Mouse (Mus musculus): ENCODE data around the gene Retreg1. TPM values are rescaled to one million over a fixed set of nuclear protein-coding genes. Genes with fewer than 3 reads are reported as not detected.
A peak's percentile ranks its signal among the peaks of the same experiment; 100 is the strongest.

Retreg1 gene
- polyA plus RNA-seq, 1 experiment from 2014 or later = 5.6 TPM

DNA sequence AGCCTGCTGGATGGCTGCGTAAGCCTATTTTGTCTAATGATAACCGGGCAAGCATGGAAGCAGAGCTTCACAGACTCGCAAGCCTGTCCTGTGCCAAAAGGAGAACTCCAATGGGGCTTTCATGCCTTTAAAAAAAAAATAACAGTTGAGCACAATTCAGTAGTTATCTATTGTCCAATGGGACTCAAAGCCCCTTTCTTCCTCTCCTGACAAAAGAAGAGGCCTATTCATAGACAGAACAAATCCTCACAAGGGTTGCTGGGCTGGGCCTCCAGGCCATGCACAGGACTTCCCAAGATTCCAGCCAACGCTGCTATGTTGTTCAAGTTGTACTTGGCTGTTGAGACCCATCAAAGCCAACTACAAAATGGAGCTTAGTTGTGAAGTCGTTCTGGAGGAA is 56.0 kb downstream of the Retreg1 start:
- no peak for DNase-seq (ENCODE audit: low spot score)
- no peaks in the 10 kb centered on the region for H3K27me3 ChIP-seq (ENCODE audit: control insufficient read depth, insufficient read depth, low read length)

DNA sequence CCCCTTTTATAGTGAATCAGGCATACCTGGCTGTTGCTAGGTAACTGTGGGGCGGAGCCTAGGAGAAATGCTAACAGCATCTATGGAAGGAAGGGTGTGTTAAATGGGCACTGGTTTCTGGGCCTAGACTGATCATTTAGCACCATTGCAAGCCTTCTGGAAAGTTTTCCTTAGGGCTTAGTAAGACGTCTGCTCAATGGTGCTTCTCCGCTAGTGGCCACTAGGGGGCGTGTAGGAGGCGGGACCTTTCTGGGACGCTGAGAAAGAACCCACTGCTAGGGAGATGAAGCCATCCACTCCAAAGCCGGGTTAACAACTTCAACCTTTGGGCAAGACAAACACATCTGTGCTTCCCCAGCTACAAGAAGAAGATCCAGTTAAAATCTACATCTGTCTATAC is 57.6 kb downstream of the Retreg1 start:
- ATAC-seq (ENCODE audit: insufficient read depth, low FRiP score, low TSS enrichment) (no peak), DNase-seq (ENCODE audit: low spot score) (peak; percentile 58)
- Histone ChIP-seq H3K9me3 (ENCODE audit: control insufficient read depth, low read length) (no peaks in the 10 kb centered on the region), H3K4me3 (ENCODE audit: low read depth, low read length) (no peak overlapping the region), H3K27ac (ENCODE audit: low read depth, low read length) (no peak overlapping the region), H3K4me2 (ENCODE audit: low read depth) (no peak overlapping the region), H3K4me1 (ENCODE audit: control insufficient read depth, insufficient read depth, low read length) (no peaks in the 10 kb centered on the region), H3K36me3 (ENCODE audit: control insufficient read depth, insufficient read depth, low read length) (no peaks in the 10 kb centered on the region), H3K9ac (ENCODE audit: low read length) (no peak overlapping the region), H3K27me3 (ENCODE audit: control insufficient read depth, insufficient read depth, low read length) (no peaks in the 10 kb centered on the region)
- 9% methylated on average over 7 of the region's 7 CpGs for WGBS

More for the DNA sequence above, 56.0 kb downstream of the Retreg1 start:
- H3K9ac ChIP-seq (ENCODE audit: low read length) = no peak overlapping the region
- no peaks in the 10 kb centered on the region for H3K36me3 ChIP-seq (ENCODE audit: control insufficient read depth, insufficient read depth, low read length)
- no peak for ATAC-seq (ENCODE audit: insufficient read depth, low FRiP score, low TSS enrichment)
- H3K4me3 ChIP-seq (ENCODE audit: low read depth, low read length) = no peak overlapping the region
- no peaks in the 10 kb centered on the region for H3K4me1 ChIP-seq (ENCODE audit: control insufficient read depth, insufficient read depth, low read length)
- 49% methylated on average over 5 of the region's 5 CpGs for WGBS
- no peak overlapping the region for H3K4me2 ChIP-seq (ENCODE audit: low read depth)
- H3K27ac ChIP-seq (ENCODE audit: low read depth, low read length) = no peak overlapping the region
- no peaks in the 10 kb centered on the region for H3K9me3 ChIP-seq (ENCODE audit: control insufficient read depth, low read length)

GRCm38 (mm10) chr15:25902931-25903615 is 60.1 kb downstream of the Retreg1 start:
- WGBS = 89% methylated on average over 15 of the region's 15 CpGs

DNA sequence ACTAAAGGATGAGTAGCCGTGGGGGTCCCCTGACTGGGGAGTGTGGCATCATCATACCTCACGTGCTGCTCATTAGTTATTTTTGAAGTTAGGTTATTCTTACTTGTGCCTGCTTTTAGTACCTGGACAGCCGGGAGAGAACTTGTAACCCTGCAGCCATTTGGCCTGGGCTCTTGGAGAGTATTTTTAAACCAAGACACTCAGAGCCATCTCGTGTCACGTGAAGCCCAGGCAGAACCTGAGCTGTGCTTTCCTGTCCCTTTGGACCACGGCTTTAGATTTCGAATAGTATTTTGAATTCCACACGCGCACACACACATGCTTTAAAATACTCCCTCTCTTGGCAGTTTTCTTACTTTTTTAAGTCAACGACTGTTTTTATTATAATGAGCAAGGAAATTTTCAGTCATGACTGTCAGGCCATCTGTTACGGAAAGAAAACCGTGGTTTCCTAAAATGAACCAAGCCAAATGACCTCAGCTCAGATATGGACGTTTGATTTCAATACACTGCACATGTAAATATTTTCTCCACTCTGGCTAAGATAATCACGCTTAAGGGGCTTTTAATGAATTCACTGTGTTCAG is 61.5 kb downstream of the Retreg1 start:
- 88% methylated on average over 14 of the region's 14 CpGs for WGBS

More at GRCm38 (mm10) chr15:25902931-25903615, 60.1 kb downstream of the Retreg1 start:
- H3K4me3 ChIP-seq (ENCODE audit: low read depth, low read length) = no peak overlapping the region
- ATAC-seq (ENCODE audit: insufficient read depth, low FRiP score, low TSS enrichment) = no peak
- no peak overlapping the region for H3K4me2 ChIP-seq (ENCODE audit: low read depth)
- no peak overlapping the region for H3K27ac ChIP-seq (ENCODE audit: low read depth, low read length)
- H3K36me3 ChIP-seq (ENCODE audit: control insufficient read depth, insufficient read depth, low read length) = no peaks in the 10 kb centered on the region
- no peaks in the 10 kb centered on the region for H3K9me3 ChIP-seq (ENCODE audit: control insufficient read depth, low read length)
- H3K4me1 ChIP-seq (ENCODE audit: control insufficient read depth, insufficient read depth, low read length) = no peaks in the 10 kb centered on the region
- no peaks in the 10 kb centered on the region for H3K27me3 ChIP-seq (ENCODE audit: control insufficient read depth, insufficient read depth, low read length)
- H3K9ac ChIP-seq (ENCODE audit: low read length) = no peak overlapping the region
- DNase-seq (ENCODE audit: low spot score) = no peak

GRCm38 (mm10) chr15:25909783-25910494 is 67.0 kb downstream of the Retreg1 start:
- DNase-seq (ENCODE audit: low spot score) (no peak), ATAC-seq (ENCODE audit: insufficient read depth, low FRiP score, low TSS enrichment) (no peak)
- Histone ChIP-seq H3K4me1 (ENCODE audit: control insufficient read depth, insufficient read depth, low read length) (no peaks in the 10 kb centered on the region), H3K27me3 (ENCODE audit: control insufficient read depth, insufficient read depth, low read length) (no peaks in the 10 kb centered on the region), H3K4me2 (ENCODE audit: low read depth) (no peak overlapping the region), H3K27ac (ENCODE audit: low read depth, low read length) (no peak overlapping the region), H3K9ac (ENCODE audit: low read length) (no peak overlapping the region), H3K9me3 (ENCODE audit: control insufficient read depth, low read length) (no peaks in the 10 kb centered on the region), H3K4me3 (ENCODE audit: low read depth, low read length) (no peak overlapping the region), H3K36me3 (ENCODE audit: control insufficient read depth, insufficient read depth, low read length) (no peaks in the 10 kb centered on the region)
- 90% methylated on average over 11 of the region's 11 CpGs for WGBS

More for the DNA sequence above, 61.5 kb downstream of the Retreg1 start:
- no peak for ATAC-seq (ENCODE audit: insufficient read depth, low FRiP score, low TSS enrichment)
- no peaks in the 10 kb centered on the region for H3K27me3 ChIP-seq (ENCODE audit: control insufficient read depth, insufficient read depth, low read length)
- no peak overlapping the region for H3K4me3 ChIP-seq (ENCODE audit: low read depth, low read length)
- no peaks in the 10 kb centered on the region for H3K9me3 ChIP-seq (ENCODE audit: control insufficient read depth, low read length)
- no peak overlapping the region for H3K4me2 ChIP-seq (ENCODE audit: low read depth)
- no peak overlapping the region for H3K27ac ChIP-seq (ENCODE audit: low read depth, low read length)
- no peaks in the 10 kb centered on the region for H3K4me1 ChIP-seq (ENCODE audit: control insufficient read depth, insufficient read depth, low read length)
- H3K36me3 ChIP-seq (ENCODE audit: control insufficient read depth, insufficient read depth, low read length) = no peaks in the 10 kb centered on the region
- no peak for DNase-seq (ENCODE audit: low spot score)
- no peak overlapping the region for H3K9ac ChIP-seq (ENCODE audit: low read length)

DNA sequence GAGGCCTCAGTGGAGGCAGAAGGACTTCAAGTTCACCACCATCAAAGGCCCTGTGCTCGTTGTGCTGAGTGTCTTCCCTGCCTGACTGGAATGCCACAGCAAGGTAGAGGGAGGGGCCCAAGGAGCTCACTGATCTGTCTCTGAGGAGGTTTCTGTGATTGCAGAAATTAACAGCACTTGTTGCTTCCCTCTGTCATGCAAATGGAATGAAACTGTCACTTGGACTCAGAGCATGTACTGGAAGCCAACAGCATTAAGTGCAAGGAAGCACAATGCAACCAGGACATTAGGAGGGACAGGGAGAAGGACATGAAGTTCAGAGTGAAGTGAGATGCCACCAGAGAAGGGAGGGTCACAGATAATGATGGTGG is 67.5 kb downstream of the Retreg1 start:
- Histone ChIP-seq H3K4me3 (ENCODE audit: low read depth, low read length) (no peak overlapping the region), H3K27me3 (ENCODE audit: control insufficient read depth, insufficient read depth, low read length) (no peaks in the 10 kb centered on the region), H3K36me3 (ENCODE audit: control insufficient read depth, insufficient read depth, low read length) (no peaks in the 10 kb centered on the region), H3K9me3 (ENCODE audit: control insufficient read depth, low read length) (no peaks in the 10 kb centered on the region), H3K27ac (ENCODE audit: low read depth, low read length) (no peak overlapping the region), H3K9ac (ENCODE audit: low read length) (no peak overlapping the region), H3K4me1 (ENCODE audit: control insufficient read depth, insufficient read depth, low read length) (no peaks in the 10 kb centered on the region), H3K4me2 (ENCODE audit: low read depth) (no peak overlapping the region)
- no peak for ATAC-seq (ENCODE audit: insufficient read depth, low FRiP score, low TSS enrichment)
- no peak for DNase-seq (ENCODE audit: low spot score)
- 43% methylated on average over 1 of the region's 1 CpGs for WGBS

DNA sequence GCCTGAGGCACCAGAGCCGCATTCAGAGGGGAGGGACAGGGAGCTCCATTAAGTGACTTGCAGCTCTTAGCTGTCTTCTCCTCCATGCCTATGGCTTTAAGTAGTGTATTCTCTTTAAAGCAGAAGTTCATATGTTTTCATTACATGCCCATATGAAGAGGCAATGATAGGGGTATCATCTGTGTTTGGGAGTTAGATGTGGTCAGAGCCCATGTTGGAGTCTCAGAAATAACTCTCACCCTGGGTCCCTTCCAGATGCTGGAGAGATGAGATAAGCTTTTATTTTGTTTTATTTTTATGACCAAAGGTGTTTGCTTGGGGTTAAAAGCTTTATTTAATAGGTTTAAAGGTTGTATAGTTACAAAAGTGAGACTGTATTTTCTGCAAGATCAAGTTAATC is 67.9 kb downstream of the Retreg1 start:
- ATAC-seq (ENCODE audit: insufficient read depth, low FRiP score, low TSS enrichment) = no peak
- no peak overlapping the region for H3K4me2 ChIP-seq (ENCODE audit: low read depth)
- 88% methylated on average over 1 of the region's 1 CpGs for WGBS

GRCm38 (mm10) chr15:25912911-25913310 is 69.9 kb downstream of the Retreg1 start:
- Histone ChIP-seq H3K4me3 (ENCODE audit: low read depth, low read length) (no peak overlapping the region), H3K4me1 (ENCODE audit: control insufficient read depth, insufficient read depth, low read length) (no peaks in the 10 kb centered on the region), H3K27me3 (ENCODE audit: control insufficient read depth, insufficient read depth, low read length) (no peaks in the 10 kb centered on the region), H3K9me3 (ENCODE audit: control insufficient read depth, low read length) (no peaks in the 10 kb centered on the region), H3K36me3 (ENCODE audit: control insufficient read depth, insufficient read depth, low read length) (no peaks in the 10 kb centered on the region), H3K4me2 (ENCODE audit: low read depth) (no peak overlapping the region), H3K27ac (ENCODE audit: low read depth, low read length) (no peak overlapping the region), H3K9ac (ENCODE audit: low read length) (no peak overlapping the region)
- ATAC-seq (ENCODE audit: insufficient read depth, low FRiP score, low TSS enrichment) = no peak
- WGBS = 89% methylated on average over 7 of the region's 7 CpGs
- no peak for DNase-seq (ENCODE audit: low spot score)

More for the DNA sequence above, 67.9 kb downstream of the Retreg1 start:
- Histone ChIP-seq H3K27me3 (ENCODE audit: control insufficient read depth, insufficient read depth, low read length) (no peaks in the 10 kb centered on the region), H3K27ac (ENCODE audit: low read depth, low read length) (no peak overlapping the region), H3K36me3 (ENCODE audit: control insufficient read depth, insufficient read depth, low read length) (no peaks in the 10 kb centered on the region), H3K9ac (ENCODE audit: low read length) (no peak overlapping the region), H3K4me1 (ENCODE audit: control insufficient read depth, insufficient read depth, low read length) (no peaks in the 10 kb centered on the region), H3K4me3 (ENCODE audit: low read depth, low read length) (no peak overlapping the region), H3K9me3 (ENCODE audit: control insufficient read depth, low read length) (no peaks in the 10 kb centered on the region)
- no peak for DNase-seq (ENCODE audit: low spot score)
